Mouse (Mus musculus) embryonic facial prominence, embryonic 12.5 days (tissue): ENCODE results near the gene Dnmt1. TPM values are rescaled to one million over a fixed set of nuclear protein-coding genes. Genes with fewer than 3 reads are reported as not detected.

Source experiments
- ATAC-seq: fragments of 200-750 bp; cut with Nextera tagmentation; 2 replicates; pipeline ENCODE4 v1.8.0; 2017; ENCODE audit not compliant: insufficient number of reproducible peaks, insufficient read depth, low FRiP score, low TSS enrichment
- H3K27ac ChIP-seq: fragments of 300-500 bp; sonication (generic); 2 replicates; pipeline ENCODE4 v1.5.1; 2016; ENCODE audit warnings: mild to moderate bottlenecking
- H3K27me3 ChIP-seq: fragments of 300-500 bp; sonication (generic); 2 replicates; pipeline ENCODE4 v1.6.1; 2016; ENCODE audit warnings: mild to moderate bottlenecking, moderate library complexity
- H3K36me3 ChIP-seq: fragments of 300-500 bp; sonication (generic); 2 replicates; pipeline ENCODE4 v1.6.1; 2016; ENCODE audit warnings: mild to moderate bottlenecking
- H3K4me1 ChIP-seq: fragments of 300-500 bp; sonication (generic); 2 replicates; pipeline ENCODE4 v1.6.1; 2016
- H3K4me2 ChIP-seq: fragments of 300-500 bp; sonication (generic); replicated peaks from 2 replicates; pipeline ENCODE4 v1.6.1; 2016; ENCODE audit warnings: mild to moderate bottlenecking, moderate library complexity
- H3K4me3 ChIP-seq: fragments of 300-500 bp; sonication (generic); 2 replicates; pipeline ENCODE4 v1.5.1; 2016; ENCODE audit warnings: mild to moderate bottlenecking
- H3K9ac ChIP-seq: fragments of 300-500 bp; sonication (generic); 2 replicates; pipeline ENCODE4 v1.6.1; 2016; ENCODE audit warnings: mild to moderate bottlenecking, moderate library complexity
- H3K9me3 ChIP-seq: fragments of 300-500 bp; sonication (generic); 2 replicates; pipeline ENCODE4 v1.6.1; 2016; ENCODE audit warnings: mild to moderate bottlenecking, moderate library complexity
- WGBS: fragments of 180-500 bp; shearing (Covaris S2); methylation state at CpG from one replicate; pipeline ENCODE4 v1.1.7; 2016; 5-methylcytosine and 5-hydroxymethylcytosine counted together
- polyA plus RNA-seq: library from polyadenylated mRNA; unstranded; fragments of >200 nt; fragmentation: Nextera tagmentation; extraction: Ambion mirVana; gene quantifications from 2 replicates; pipeline ENCODE4 v1.2.1, GENCODE M21; 2016

Dnmt1 gene
- polyA plus RNA-seq, 1 experiment from 2014 or later = 124 TPM

- Histone ChIP-seq H3K4me3 (no peak overlapping the region), H3K9me3 (no peaks in the 10 kb centered on the region), H3K9ac (no peak overlapping the region), H3K4me2 (no peak overlapping the region), H3K4me1 (no peaks in the 10 kb centered on the region), H3K27ac (no peak overlapping the region), H3K36me3 (no peaks in the 10 kb centered on the region), H3K27me3 (peaks cover 15% of the 10 kb centered on the region)
- ATAC-seq = no peak
- 64% methylated on average over 23 of the region's 23 CpGs for WGBS
Measured at GRCm38 (mm10) chr9:20875021-20875790, 84.5 kb downstream of the Dnmt1 start.

GRCm38 (mm10) chr9:20873521-20873920 is 86.2 kb downstream of the Dnmt1 start:
- H3K4me3 ChIP-seq = no peak overlapping the region
- H3K27ac ChIP-seq = no peak overlapping the region
- 82% methylated on average over 12 of the region's 12 CpGs for WGBS
- H3K9me3 ChIP-seq = no peaks in the 10 kb centered on the region
- no peaks in the 10 kb centered on the region for H3K4me1 ChIP-seq
- no peak for ATAC-seq
- H3K9ac ChIP-seq = no peak overlapping the region
- no peak overlapping the region for H3K4me2 ChIP-seq
- H3K27me3 ChIP-seq = peaks cover 32% of the 10 kb centered on the region
- no peaks in the 10 kb centered on the region for H3K36me3 ChIP-seq

- ATAC-seq = no peak
- Histone ChIP-seq H3K27me3 (peaks cover 37% of the 10 kb centered on the region), H3K27ac (no peak overlapping the region), H3K9me3 (no peaks in the 10 kb centered on the region), H3K4me1 (no peaks in the 10 kb centered on the region), H3K36me3 (no peaks in the 10 kb centered on the region), H3K4me3 (no peak overlapping the region), H3K9ac (no peak overlapping the region), H3K4me2 (no peak overlapping the region)
- 86% methylated on average over 10 of the region's 10 CpGs for WGBS
Measured at GRCm38 (mm10) chr9:20872991-20873390, 86.7 kb downstream of the Dnmt1 start.

GRCm38 (mm10) chr9:20870211-20871173 is 89.2 kb downstream of the Dnmt1 start:
- no peak overlapping the region for H3K27ac ChIP-seq
- no peaks in the 10 kb centered on the region for H3K4me1 ChIP-seq
- ATAC-seq = no peak
- H3K4me3 ChIP-seq = no peak overlapping the region
- no peaks in the 10 kb centered on the region for H3K36me3 ChIP-seq
- H3K9ac ChIP-seq = no peak overlapping the region
- 70% methylated on average over 12 of the region's 12 CpGs for WGBS
- no peaks in the 10 kb centered on the region for H3K9me3 ChIP-seq
- H3K27me3 ChIP-seq = peaks cover 45% of the 10 kb centered on the region
- no peak overlapping the region for H3K4me2 ChIP-seq

- H3K27me3 ChIP-seq = peaks cover 45% of the 10 kb centered on the region
- H3K27ac ChIP-seq = no peak overlapping the region
- H3K4me2 ChIP-seq = peak overlapping the region; percentile 49
- H3K4me3 ChIP-seq = peak overlapping the region; percentile 38
- 4% methylated on average over 19 of the region's 19 CpGs for whole genome bisulfite sequencing
- H3K36me3 ChIP-seq = no peaks in the 10 kb centered on the region
- H3K9me3 ChIP-seq = no peaks in the 10 kb centered on the region
- H3K4me1 ChIP-seq = no peaks in the 10 kb centered on the region
- ATAC-seq = no peak
- no peak overlapping the region for H3K9ac ChIP-seq
Measured at GRCm38 (mm10) chr9:20869246-20869645, 90.4 kb downstream of the Dnmt1 start.

- Histone ChIP-seq H3K4me2 (peak within 1 kb of the TSS; percentile 49), H3K4me1 (no peaks in the 10 kb centered on the region), H3K27ac (no peak within 1 kb of the TSS), H3K36me3 (no peaks in the 10 kb centered on the region), H3K9ac (peak within 1 kb of the TSS; percentile 42; the same call in 1 of the 2 replicates), H3K27me3 (peaks cover 45% of the 10 kb centered on the region), H3K9me3 (no peaks in the 10 kb centered on the region), H3K4me3 (peak within 1 kb of the TSS; percentile 38)
- 9% methylated on average over 50 of the region's 53 CpGs for WGBS
- ATAC-seq = no peak
Measured at GRCm38 (mm10) chr9:20868448-20869001, 91.2 kb downstream of the Dnmt1 start, which contains the start of gene A230050P20Rik. A230050P20Rik (plus strand) TSS chr9:20868642.

- Histone ChIP-seq H3K4me1 (no peaks in the 10 kb centered on the region), H3K9me3 (no peaks in the 10 kb centered on the region), H3K36me3 (no peaks in the 10 kb centered on the region), H3K27me3 (peaks cover 45% of the 10 kb centered on the region), H3K9ac (no peak overlapping the region), H3K4me2 (no peak overlapping the region), H3K27ac (no peak overlapping the region), H3K4me3 (no peak overlapping the region)
- 59% methylated on average over 3 of the region's 3 CpGs for WGBS
- ATAC-seq = no peak
Measured at GRCm38 (mm10) chr9:20866879-20867278, 92.8 kb downstream of the Dnmt1 start.

GRCm38 (mm10) chr9:20862225-20862624 is 97.5 kb downstream of the Dnmt1 start:
- Histone ChIP-seq H3K27me3 (peaks cover under 1% of the 10 kb centered on the region), H3K4me2 (no peak overlapping the region), H3K4me1 (no peaks in the 10 kb centered on the region), H3K27ac (no peak overlapping the region), H3K9ac (no peak overlapping the region), H3K36me3 (no peaks in the 10 kb centered on the region), H3K9me3 (no peaks in the 10 kb centered on the region), H3K4me3 (no peak overlapping the region)
- WGBS = 58% methylated on average over 4 of the region's 4 CpGs
- no peak for ATAC-seq

GRCm38 (mm10) chr9:20861821-20862220 is 97.9 kb downstream of the Dnmt1 start:
- Histone ChIP-seq H3K36me3 (no peaks in the 10 kb centered on the region), H3K4me2 (no peak overlapping the region), H3K4me3 (no peak overlapping the region), H3K27ac (no peak overlapping the region), H3K9me3 (no peaks in the 10 kb centered on the region), H3K9ac (no peak overlapping the region), H3K27me3 (no peaks in the 10 kb centered on the region; the same call in 1 of the 2 replicates), H3K4me1 (no peaks in the 10 kb centered on the region)
- no peak for ATAC-seq
- WGBS = 10% methylated on average over 4 of the region's 4 CpGs

- H3K9me3 ChIP-seq = no peaks in the 10 kb centered on the region
- H3K4me3 ChIP-seq = no peak overlapping the region
- WGBS = 45% methylated on average over 6 of the region's 6 CpGs
- ATAC-seq = no peak
- H3K4me1 ChIP-seq = no peaks in the 10 kb centered on the region
- H3K4me2 ChIP-seq = no peak overlapping the region
- H3K36me3 ChIP-seq = no peaks in the 10 kb centered on the region
- H3K27me3 ChIP-seq = no peaks in the 10 kb centered on the region; the same call in 1 of the 2 replicates
- H3K9ac ChIP-seq = no peak overlapping the region
- no peak overlapping the region for H3K27ac ChIP-seq
Measured at GRCm38 (mm10) chr9:20859926-20860325, 99.8 kb downstream of the Dnmt1 start.
